Comparison of ENCODE assay signal across 8 mouse cellular contexts in genomic region chr7:24506065-24506459, GRCm38 (mm10). TPM values are rescaled to one million over a fixed set of nuclear protein-coding genes. Genes with fewer than 3 reads are reported as not detected.
DNase-seq lines count a peak whose midpoint lies in the region; ATAC-seq and TF ChIP-seq lines count a peak whose summit lies in the region.

No protein-coding gene starts in this region.

- intact Hi-C loops in heart, postnatal 14 days (cut with DNase I): loop anchor here (5.0 kb wide), 1 partner anchor 34 kb away; no protein-coding TSS in a partner anchor

- peak overlapping the region; percentile 5; the same call in 1 of the 2 replicates for H3K27ac ChIP-seq in brown adipose tissue, adult 24 weeks (replicated peaks; ENCODE audit: low read depth, low read length)
- peak overlapping the region; percentile 99 for H3K27ac ChIP-seq in limb, embryonic 15.5 days

- H3K79me2 ChIP-seq in C2C12 (ENCODE audit: control insufficient read depth, insufficient read depth): peaks cover 18% of the 10 kb centered on the region

- H3ac ChIP-seq in C2C12 (ENCODE audit: control insufficient read depth, insufficient read length, low read depth): no peak overlapping the region

- peaks cover 20% of the 10 kb centered on the region for H3K79me3 ChIP-seq in C2C12 (ENCODE audit: low read depth)

- peaks cover 5% of the 10 kb centered on the region; the same call in 1 of the 2 replicates for H3K4me1 ChIP-seq in brown adipose tissue, adult 24 weeks (ENCODE audit: control insufficient read depth, insufficient read depth, insufficient read length, low read length)
- H3K4me1 ChIP-seq in limb, embryonic 15.5 days: peaks cover 36% of the 10 kb centered on the region

- no peaks in the 10 kb centered on the region for H3K27me3 ChIP-seq in C2C12 (ENCODE audit: control insufficient read depth, insufficient read depth, insufficient read length)
- H3K27me3 ChIP-seq in limb, embryonic 15.5 days: peaks cover 13% of the 10 kb centered on the region; the same call in 1 of the 2 replicates

- peak overlapping the region; percentile 64 for H3K4me3 ChIP-seq in C2C12 (ENCODE audit: insufficient read depth, poor library complexity, severe bottlenecking)
- H3K4me3 ChIP-seq in brown adipose tissue, adult 24 weeks (ENCODE audit: insufficient read depth, low read depth, low read length): peak overlapping the region; percentile 27; the same call in 1 of the 2 replicates
- H3K4me3 ChIP-seq in limb, embryonic 15.5 days: peak overlapping the region; percentile 80

- H3K9ac ChIP-seq in limb, embryonic 15.5 days: no peak overlapping the region

- DNase-seq in heart, postnatal 14 days: peak; percentile 23 to 41
- no peak for DNase-seq in urinary bladder, adult 2 months (ENCODE audit: low spot score)
- no peak for DNase-seq in ovary, postnatal 36 days (ENCODE audit: low spot score)
- no peak for DNase-seq in layer of hippocampus, postnatal 25 days (ENCODE audit: extremely low spot score in 1 of 2, low spot score in 1 of 2)
- no peak for DNase-seq in left cerebral cortex, adult 18-20 months (ENCODE audit: low spot score in 2 of 2)

- no peak for TF ChIP-seq CTCF in C2C12 (IDR thresholded peaks at IDR 0.05; ENCODE audit: control insufficient read depth, insufficient read depth, insufficient read length)

- no peak; the same call in 1 of the 2 replicates for ATAC-seq in limb, embryonic 15.5 days (ENCODE audit: insufficient number of reproducible peaks, low FRiP score, low TSS enrichment, low read depth)

- H3K9me3 ChIP-seq in limb, embryonic 15.5 days: no peaks in the 10 kb centered on the region

- 13% methylated on average over 3 of the region's 3 CpGs for WGBS in limb, embryonic 15.5 days

- H3K4me2 ChIP-seq in limb, embryonic 15.5 days: peak overlapping the region; percentile 79

- H3K36me3 ChIP-seq in C2C12 (ENCODE audit: control insufficient read depth, insufficient read depth): peaks cover 4% of the 10 kb centered on the region
- H3K36me3 ChIP-seq in limb, embryonic 15.5 days: no peaks in the 10 kb centered on the region

TF ChIP-seq in C2C12, 6 proteins besides CTCF, POLR2A, EP300 and RAD21:
- TF ChIP-seq FOSL1 (IDR thresholded peaks at IDR 0.05; ENCODE audit: insufficient read depth, low read length, poor library complexity, severe bottlenecking) (no peak), MYOG (IDR thresholded peaks at IDR 0.05; ENCODE audit: control insufficient read depth, extremely low read depth, insufficient read length) (no peak), MAX (IDR thresholded peaks at IDR 0.05) (no peak), MYOD1 (IDR thresholded peaks at IDR 0.05; ENCODE audit: control insufficient read depth, insufficient read length, low read depth) (no peak), CEBPB (IDR thresholded peaks at IDR 0.05; ENCODE audit: low read depth) (no peak), USF1 (IDR thresholded peaks at IDR 0.05; ENCODE audit: low read depth) (no peak)

RNA-seq across cellular contexts. Expression of gene Zfp428, which starts 0.7 kb away (rescaled TPM):
- polyA plus RNA-seq in C2C12 (2012; fragmentation: generic; extraction: Trizol): 53.8 TPM
- 3.0 and 4.7 TPM in 2 replicates for polyA plus RNA-seq in brown adipose tissue, adult 24 weeks (2012; ENCODE audit: insufficient read depth, insufficient read length, missing spikeins)
- total RNA-seq in heart, postnatal 14 days (2021): 10 to 100 TPM; 13.8 to 14.7 TPM
- polyA plus RNA-seq in limb, embryonic 15.5 days (2015; fragmentation: Nextera tagmentation; extraction: Ambion mirVana): 40.8 and 44.3 TPM in 2 replicates
- polyA plus RNA-seq in urinary bladder, adult 2 months (2012; rRNA removed): 10.0 and 10.7 TPM in 2 replicates
- 10 to 100 TPM; 39.8 to 45.0 TPM for total RNA-seq in layer of hippocampus, postnatal 25 days (2021)
- total RNA-seq in left cerebral cortex, adult 18-20 months (2021): 10 to 100 TPM; 47.7 to 49.3 TPM

RNA-seq across cellular contexts. Expression of gene AC161166.1, which starts 6.2 kb away (rescaled TPM):
- 0.16 TPM for polyA plus RNA-seq in C2C12 (2012; fragmentation: generic; extraction: Trizol)
- not detected in 2 replicates for polyA plus RNA-seq in brown adipose tissue, adult 24 weeks (2012; ENCODE audit: insufficient read depth, insufficient read length, missing spikeins)
- total RNA-seq in heart, postnatal 14 days (2021): not detected
- polyA plus RNA-seq in limb, embryonic 15.5 days (2015; fragmentation: Nextera tagmentation; extraction: Ambion mirVana): 0.32 TPM in 2 replicates
- polyA plus RNA-seq in urinary bladder, adult 2 months (2012; rRNA removed): not detected in 2 replicates
- total RNA-seq in layer of hippocampus, postnatal 25 days (2021): not detected
- total RNA-seq in left cerebral cortex, adult 18-20 months (2021): not detected

RNA-seq across cellular contexts. Expression of gene Cadm4, which starts 24.2 kb away (rescaled TPM):
- 160 TPM for polyA plus RNA-seq in C2C12 (2012; fragmentation: generic; extraction: Trizol)
- 3.1 and 3.5 TPM in 2 replicates for polyA plus RNA-seq in brown adipose tissue, adult 24 weeks (2012; ENCODE audit: insufficient read depth, insufficient read length, missing spikeins)
- 10 to 100 TPM; 14.3 to 14.7 TPM for total RNA-seq in heart, postnatal 14 days (2021)
- 5.0 and 6.3 TPM in 2 replicates for polyA plus RNA-seq in limb, embryonic 15.5 days (2015; fragmentation: Nextera tagmentation; extraction: Ambion mirVana)
- polyA plus RNA-seq in urinary bladder, adult 2 months (2012; rRNA removed): 10.0 and 19.2 TPM in 2 replicates
- 100 to 1,000 TPM; 156 to 179 TPM for total RNA-seq in layer of hippocampus, postnatal 25 days (2021)
- total RNA-seq in left cerebral cortex, adult 18-20 months (2021): 100 to 1,000 TPM; 207 to 219 TPM

RNA-seq across cellular contexts. Expression of gene Irgq, which starts 24.4 kb away (rescaled TPM):
- polyA plus RNA-seq in C2C12 (2012; fragmentation: generic; extraction: Trizol): 7.9 TPM
- 9.1 and 9.2 TPM in 2 replicates for polyA plus RNA-seq in brown adipose tissue, adult 24 weeks (2012; ENCODE audit: insufficient read depth, insufficient read length, missing spikeins)
- total RNA-seq in heart, postnatal 14 days (2021): 10 to 100 TPM; 18.2 to 19.5 TPM
- 8.2 and 8.3 TPM in 2 replicates for polyA plus RNA-seq in limb, embryonic 15.5 days (2015; fragmentation: Nextera tagmentation; extraction: Ambion mirVana)
- 10.8 and 12.4 TPM in 2 replicates for polyA plus RNA-seq in urinary bladder, adult 2 months (2012; rRNA removed)
- 10 to 100 TPM; 69.0 to 71.9 TPM for total RNA-seq in layer of hippocampus, postnatal 25 days (2021)
- 10 to 100 TPM; 71.2 to 78.6 TPM for total RNA-seq in left cerebral cortex, adult 18-20 months (2021)

RNA-seq across cellular contexts. Expression of gene Pinlyp, which starts 39.9 kb away (rescaled TPM):
- polyA plus RNA-seq in C2C12 (2012; fragmentation: generic; extraction: Trizol): 0.23 TPM
- polyA plus RNA-seq in brown adipose tissue, adult 24 weeks (2012; ENCODE audit: insufficient read depth, insufficient read length, missing spikeins): not detected in 2 replicates
- total RNA-seq in heart, postnatal 14 days (2021): not detected
- 5.1 and 7.8 TPM in 2 replicates for polyA plus RNA-seq in limb, embryonic 15.5 days (2015; fragmentation: Nextera tagmentation; extraction: Ambion mirVana)
- 0.10 and 0.21 TPM in 2 replicates for polyA plus RNA-seq in urinary bladder, adult 2 months (2012; rRNA removed)
- total RNA-seq in layer of hippocampus, postnatal 25 days (2021): not detected
- total RNA-seq in left cerebral cortex, adult 18-20 months (2021): not detected

Comparison
In these comparisons a context has a peak if more than half of its experiments do, and no peak if none do; other contexts are left out.
1. H3K4me3 ChIP-seq: peak in every context shown above with its lines; median percentile 80 in limb, embryonic 15.5 days; 64 in C2C12; 27 in brown adipose tissue, adult 24 weeks.
2. DNase-seq: peak in heart, postnatal 14 days (2 of 2); none in urinary bladder, adult 2 months (single experiment), ovary, postnatal 36 days (single experiment), layer of hippocampus, postnatal 25 days (0 of 2) and left cerebral cortex, adult 18-20 months (0 of 2).